Mouse (Mus musculus) forebrain, embryonic 12.5 days (tissue): ENCODE measurements at regions not wholly inside any gene's neighbourhood (a gene's known extent, or its start where the extent isn't known, plus 50 kb on each side); places are given as distances from the start of the nearest gene placed in this dataset.

Source experiments
- ATAC-seq: fragments of 200-750 bp; cut with Nextera tagmentation; 2 replicates; pipeline ENCODE4 v1.8.0; 2017; ENCODE audit warnings: moderate TSS enrichment; ENCODE audit not compliant: low FRiP score
- H3K27ac ChIP-seq: fragments of 300-500 bp; sonication (generic); 2 replicates; pipeline ENCODE4 v1.5.1; 2016; ENCODE audit warnings: mild to moderate bottlenecking
- H3K27me3 ChIP-seq: fragments of 300-500 bp; sonication (generic); 2 replicates; pipeline ENCODE4 v1.6.1; 2016; ENCODE audit warnings: mild to moderate bottlenecking
- H3K36me3 ChIP-seq: fragments of 300-500 bp; sonication (generic); replicated peaks from 2 replicates; pipeline ENCODE4 v1.6.1; 2016; ENCODE audit warnings: mild to moderate bottlenecking
- H3K4me1 ChIP-seq: fragments of 300-500 bp; sonication (generic); 2 replicates; pipeline ENCODE4 v1.6.1; 2016
- H3K4me2 ChIP-seq: fragments of 300-500 bp; sonication (generic); 2 replicates; pipeline ENCODE4 v1.6.1; 2016; ENCODE audit warnings: mild to moderate bottlenecking, moderate library complexity
- H3K4me3 ChIP-seq: fragments of 300-500 bp; sonication (generic); replicated peaks from 2 replicates; pipeline ENCODE4 v1.5.1; 2016; ENCODE audit warnings: mild to moderate bottlenecking
- H3K9ac ChIP-seq: fragments of 300-500 bp; sonication (generic); 2 replicates; pipeline ENCODE4 v1.6.1; 2016; ENCODE audit warnings: mild to moderate bottlenecking
- H3K9me3 ChIP-seq: fragments of 300-500 bp; sonication (generic); 2 replicates; pipeline ENCODE4 v1.6.1; 2016
- WGBS: fragments of 180-500 bp; shearing (Covaris S2); methylation state at CpG from one replicate; pipeline ENCODE4 v1.1.7; 2016; 5-methylcytosine and 5-hydroxymethylcytosine counted together

GRCm38 (mm10) chr4:68179551-68179950 is 774.6 kb downstream of the Brinp1 start:
- Histone ChIP-seq H3K27me3 (no peaks in the 10 kb centered on the region), H3K36me3 (no peaks in the 10 kb centered on the region), H3K4me1 (no peaks in the 10 kb centered on the region), H3K4me3 (no peak overlapping the region), H3K9ac (no peak overlapping the region), H3K4me2 (no peak overlapping the region), H3K9me3 (no peaks in the 10 kb centered on the region), H3K27ac (no peak overlapping the region)
- 80% methylated on average over 4 of the region's 4 CpGs for WGBS
- no peak for ATAC-seq

GRCm38 (mm10) chr4:68156499-68156898 is 797.7 kb downstream of the Brinp1 start:
- WGBS, result 88% methylated on average over 1 of the region's 1 CpGs
- Histone ChIP-seq H3K9me3 (no peaks in the 10 kb centered on the region), H3K4me2 (no peak overlapping the region), H3K27me3 (no peaks in the 10 kb centered on the region), H3K9ac (no peak overlapping the region), H3K36me3 (no peaks in the 10 kb centered on the region), H3K4me1 (no peaks in the 10 kb centered on the region), H3K27ac (no peak overlapping the region), H3K4me3 (no peak overlapping the region)
- ATAC-seq, result no peak

GRCm38 (mm10) chr4:68148483-68149069 is 805.6 kb downstream of the Brinp1 start:
- no peaks in the 10 kb centered on the region for H3K9me3 ChIP-seq

GRCm38 (mm10) chr4:68128124-68128523 is 826.1 kb downstream of the Brinp1 start:
- no peak overlapping the region for H3K4me2 ChIP-seq
- H3K4me1 ChIP-seq, result no peaks in the 10 kb centered on the region
- no peaks in the 10 kb centered on the region for H3K36me3 ChIP-seq
- no peak overlapping the region for H3K27ac ChIP-seq
- H3K4me3 ChIP-seq, result no peak overlapping the region
- 59% methylated on average over 4 of the region's 4 CpGs for WGBS
- H3K9ac ChIP-seq, result no peak overlapping the region
- ATAC-seq, result no peak
- no peaks in the 10 kb centered on the region for H3K9me3 ChIP-seq
- no peaks in the 10 kb centered on the region for H3K27me3 ChIP-seq

More at GRCm38 (mm10) chr4:68148483-68149069, 805.6 kb downstream of the Brinp1 start:
- peaks cover 5% of the 10 kb centered on the region; the same call in 1 of the 2 replicates for H3K4me1 ChIP-seq
- no peak overlapping the region for H3K4me2 ChIP-seq
- no peak overlapping the region for H3K27ac ChIP-seq
- 67% methylated on average over 5 of the region's 5 CpGs for WGBS
- ATAC-seq, result no peak
- no peak overlapping the region for H3K9ac ChIP-seq
- H3K4me3 ChIP-seq, result no peak overlapping the region
- no peaks in the 10 kb centered on the region for H3K27me3 ChIP-seq
- H3K36me3 ChIP-seq, result no peaks in the 10 kb centered on the region

GRCm38 (mm10) chr4:68114502-68114901 is 839.7 kb downstream of the Brinp1 start:
- Histone ChIP-seq H3K27ac (no peak overlapping the region), H3K4me1 (no peaks in the 10 kb centered on the region), H3K9ac (no peak overlapping the region), H3K36me3 (no peaks in the 10 kb centered on the region), H3K4me2 (no peak overlapping the region), H3K9me3 (no peaks in the 10 kb centered on the region), H3K4me3 (no peak overlapping the region), H3K27me3 (no peaks in the 10 kb centered on the region)
- no peak for ATAC-seq

- Histone ChIP-seq H3K27ac (no peak overlapping the region), H3K4me1 (no peaks in the 10 kb centered on the region), H3K36me3 (no peaks in the 10 kb centered on the region), H3K9ac (no peak overlapping the region), H3K27me3 (no peaks in the 10 kb centered on the region), H3K9me3 (no peaks in the 10 kb centered on the region), H3K4me3 (no peak overlapping the region), H3K4me2 (no peak overlapping the region)
- 93% methylated on average over 3 of the region's 3 CpGs for WGBS
- ATAC-seq, result no peak
Measured at GRCm38 (mm10) chr4:68085255-68085654, 868.9 kb downstream of the Brinp1 start.

GRCm38 (mm10) chr4:68056813-68057578 is 897.2 kb downstream of the Brinp1 start:
- H3K4me2 ChIP-seq, result no peak overlapping the region
- no peak overlapping the region for H3K27ac ChIP-seq
- H3K36me3 ChIP-seq, result no peaks in the 10 kb centered on the region
- no peak overlapping the region for H3K9ac ChIP-seq
- 33% methylated on average over 4 of the region's 4 CpGs for WGBS
- H3K4me1 ChIP-seq, result 0 out of 2 replicates have a peak, but pooled peaks cover 2% of the 10 kb centered on the region
- no peak overlapping the region for H3K4me3 ChIP-seq
- ATAC-seq, result peak; percentile 64
- H3K9me3 ChIP-seq, result no peaks in the 10 kb centered on the region
- no peaks in the 10 kb centered on the region for H3K27me3 ChIP-seq

- ATAC-seq, result peak; percentile 87
- Histone ChIP-seq H3K9me3 (no peaks in the 10 kb centered on the region), H3K36me3 (no peaks in the 10 kb centered on the region), H3K4me3 (no peak overlapping the region), H3K27me3 (no peaks in the 10 kb centered on the region), H3K4me2 (no peak overlapping the region), H3K4me1 (no peaks in the 10 kb centered on the region), H3K9ac (no peak overlapping the region), H3K27ac (no peak overlapping the region)
- WGBS, result 27% methylated on average over 2 of the region's 2 CpGs
Measured at GRCm38 (mm10) chr4:68022891-68023303, 931.3 kb downstream of the Brinp1 start.

GRCm38 (mm10) chr4:68011371-68011770 is 942.8 kb downstream of the Brinp1 start:
- Histone ChIP-seq H3K9ac (no peak overlapping the region), H3K27ac (no peak overlapping the region), H3K4me2 (no peak overlapping the region), H3K4me1 (no peaks in the 10 kb centered on the region), H3K9me3 (no peaks in the 10 kb centered on the region), H3K27me3 (no peaks in the 10 kb centered on the region), H3K4me3 (no peak overlapping the region), H3K36me3 (no peaks in the 10 kb centered on the region)
- ATAC-seq, result no peak
- 68% methylated on average over 2 of the region's 2 CpGs for WGBS

- 88% methylated on average over 7 of the region's 7 CpGs for WGBS
- no peaks in the 10 kb centered on the region for H3K36me3 ChIP-seq
Measured at GRCm38 (mm10) chr4:67994796-67995283, 959.4 kb downstream of the Brinp1 start.

GRCm38 (mm10) chr4:67963456-67963855 is 990.7 kb downstream of the Brinp1 start:
- ATAC-seq, result no peak
- Histone ChIP-seq H3K4me1 (no peaks in the 10 kb centered on the region), H3K4me3 (no peak overlapping the region), H3K4me2 (no peak overlapping the region), H3K36me3 (no peaks in the 10 kb centered on the region), H3K9me3 (no peaks in the 10 kb centered on the region), H3K9ac (no peak overlapping the region), H3K27ac (no peak overlapping the region), H3K27me3 (no peaks in the 10 kb centered on the region)
- WGBS, result 96% methylated on average over 1 of the region's 1 CpGs

More at GRCm38 (mm10) chr4:67994796-67995283, 959.4 kb downstream of the Brinp1 start:
- Histone ChIP-seq H3K9me3 (no peaks in the 10 kb centered on the region), H3K27ac (no peak overlapping the region), H3K9ac (no peak overlapping the region), H3K4me2 (no peak overlapping the region), H3K27me3 (no peaks in the 10 kb centered on the region), H3K4me3 (no peak overlapping the region), H3K4me1 (no peaks in the 10 kb centered on the region)
- no peak for ATAC-seq

- H3K9ac ChIP-seq, result no peak overlapping the region
Measured at GRCm38 (mm10) chr4:67948000-67948399, 1006.2 kb downstream of the Brinp1 start.

GRCm38 (mm10) chr4:67932481-67932880 is 1021.7 kb downstream of the Brinp1 start:
- no peaks in the 10 kb centered on the region for H3K9me3 ChIP-seq
- WGBS, result 71% methylated on average over 2 of the region's 2 CpGs

More at GRCm38 (mm10) chr4:67948000-67948399, 1006.2 kb downstream of the Brinp1 start:
- ATAC-seq, result no peak
- Histone ChIP-seq H3K9me3 (no peaks in the 10 kb centered on the region), H3K4me2 (no peak overlapping the region), H3K4me3 (no peak overlapping the region), H3K36me3 (no peaks in the 10 kb centered on the region), H3K27me3 (no peaks in the 10 kb centered on the region), H3K4me1 (no peaks in the 10 kb centered on the region), H3K27ac (no peak overlapping the region)

More at GRCm38 (mm10) chr4:67932481-67932880, 1021.7 kb downstream of the Brinp1 start:
- H3K4me2 ChIP-seq, result no peak overlapping the region
- no peaks in the 10 kb centered on the region for H3K27me3 ChIP-seq
- H3K36me3 ChIP-seq, result no peaks in the 10 kb centered on the region
- H3K4me3 ChIP-seq, result no peak overlapping the region
- ATAC-seq, result no peak
- no peak overlapping the region for H3K27ac ChIP-seq
- no peak overlapping the region for H3K9ac ChIP-seq
- no peaks in the 10 kb centered on the region for H3K4me1 ChIP-seq
